Mouse (Mus musculus) MN1 (cell line): ENCODE data around the gene Uvrag.

Experiments
- DNase-seq: peaks from one replicate; pipeline ENCODE4 v3.0.0-alpha.2; 2016; ENCODE audit warnings: low spot score

The Uvrag gene

DNA sequence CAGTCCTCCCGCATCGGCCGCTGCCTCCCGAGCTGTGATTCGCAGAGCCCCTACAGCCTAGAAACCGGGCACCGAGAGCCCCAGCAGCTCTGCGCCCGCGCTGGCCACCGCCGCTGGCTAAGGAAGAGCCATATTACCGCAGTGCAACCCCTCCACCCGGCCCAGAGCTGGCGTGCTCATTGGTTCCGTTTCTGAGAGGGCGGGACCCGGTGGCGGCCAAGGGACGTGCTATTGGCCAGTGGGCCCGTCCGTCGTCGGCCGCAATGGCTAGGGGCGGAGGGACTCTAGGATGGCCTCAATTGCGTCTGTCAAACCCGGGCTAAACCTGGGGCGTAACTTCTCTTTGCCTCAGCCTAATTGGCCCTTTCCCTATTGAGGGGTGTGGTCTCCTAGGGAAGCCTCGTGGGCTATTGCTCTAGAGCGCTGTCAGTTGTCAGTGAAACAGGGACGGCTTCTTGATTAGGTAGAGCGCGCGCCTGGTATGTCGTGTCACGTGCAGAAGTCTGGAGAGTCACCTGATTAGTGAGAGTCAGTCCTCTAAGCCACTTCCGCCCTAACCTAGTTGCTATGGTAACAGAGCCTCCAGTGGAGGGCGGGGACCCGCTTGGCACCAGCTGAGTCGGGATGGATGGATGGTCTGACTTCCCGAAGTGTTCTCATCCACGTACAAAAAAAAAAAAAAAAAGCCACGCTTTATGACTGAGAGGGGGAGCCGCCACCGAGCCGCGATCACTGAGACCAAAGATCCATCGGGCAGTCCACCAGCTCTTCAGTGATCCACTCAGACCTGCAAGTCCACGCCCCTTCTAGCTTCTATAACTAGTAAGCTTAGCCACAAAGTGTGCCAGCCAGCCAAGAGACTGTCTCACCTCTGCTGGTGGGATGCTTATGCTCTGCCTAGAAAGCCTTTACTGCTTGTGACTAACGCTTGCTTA lies at the start of gene Uvrag:
TSS of gene Uvrag (minus strand) at position 158 of the 935 bp plus-strand sequence.
- DNase-seq: peak; percentile 99

DNA sequence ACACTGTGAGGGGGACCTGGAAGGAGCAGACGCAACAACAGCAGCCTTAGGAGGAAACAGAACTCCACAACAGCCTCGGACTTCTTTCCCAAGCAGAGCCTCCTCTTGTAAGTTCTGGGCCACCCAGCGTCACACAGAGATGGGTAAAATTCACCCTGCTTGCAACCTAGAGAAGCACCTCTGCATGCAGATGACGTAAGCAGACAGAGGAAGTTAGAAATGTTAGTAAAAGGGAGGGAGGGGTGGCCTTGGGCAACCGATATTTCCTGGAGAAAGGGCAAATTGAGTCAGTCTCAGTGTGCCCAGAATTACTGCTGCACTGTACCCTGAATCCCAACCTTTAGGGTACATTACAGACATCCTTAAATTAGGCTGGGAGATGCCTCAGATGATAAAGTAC lies 48.9 kb upstream of the Uvrag start:
- DNase-seq: no peak

DNA sequence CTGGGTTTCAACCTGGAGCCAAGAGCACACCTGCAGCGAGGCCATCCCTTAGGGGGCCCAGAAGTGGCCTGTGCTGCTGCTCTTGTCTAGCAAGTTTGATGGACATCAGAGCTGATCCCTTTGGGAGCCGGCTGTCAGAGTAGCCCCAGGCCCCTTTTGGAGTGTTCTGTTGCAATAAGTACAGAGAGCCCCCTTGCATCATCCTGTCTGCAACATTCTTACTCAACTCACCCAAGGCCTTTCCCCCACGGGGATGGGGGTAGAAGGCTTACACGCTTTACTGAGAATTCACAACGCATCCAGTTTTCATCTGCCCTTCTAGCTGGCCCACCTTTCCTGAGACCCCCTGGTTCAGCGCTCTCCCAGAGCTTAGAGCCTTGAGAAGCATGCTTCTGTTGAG lies 47.7 kb upstream of the Uvrag start:
- no peak for DNase-seq

DNA sequence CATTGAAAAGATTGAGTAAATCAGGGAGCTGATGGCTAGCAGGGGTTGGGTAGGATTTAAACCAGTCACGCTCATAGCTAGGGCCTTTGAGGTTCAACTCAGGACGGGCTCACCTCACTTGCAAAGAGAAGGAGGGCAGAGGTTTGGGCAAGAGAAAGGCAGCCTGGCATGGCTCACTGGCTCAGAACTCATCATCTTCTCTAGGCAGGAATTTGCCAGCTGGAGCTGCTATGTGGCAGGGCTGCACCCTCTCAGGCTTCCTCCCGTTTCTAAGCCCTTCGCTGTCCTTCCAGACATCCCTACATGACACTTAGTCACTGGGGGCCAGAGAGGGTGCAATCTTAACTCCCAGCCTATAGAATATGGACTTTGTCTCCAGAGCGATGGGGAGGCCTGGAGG lies 46.5 kb upstream of the Uvrag start:
- no peak for DNase-seq

DNA sequence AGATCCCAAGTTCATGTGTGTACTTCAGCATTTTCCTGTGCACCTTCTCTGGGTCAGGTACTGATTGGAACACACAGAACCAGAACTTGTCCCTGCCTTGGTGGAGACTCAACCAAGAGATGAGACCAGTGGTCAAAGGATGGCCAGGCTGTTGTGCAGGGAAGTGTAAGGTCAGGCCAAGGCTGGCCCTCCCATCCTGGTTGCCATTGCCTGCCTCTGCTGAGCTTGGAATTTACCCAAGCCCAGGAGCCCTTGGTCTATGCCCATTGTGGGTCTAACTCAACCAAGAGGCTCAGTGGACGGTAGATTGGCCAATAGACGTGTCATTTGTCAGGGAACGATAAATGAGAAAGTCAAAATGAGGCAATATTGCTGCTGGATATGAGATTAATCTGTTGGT lies 44.5 kb upstream of the Uvrag start:
- DNase-seq: no peak

DNA sequence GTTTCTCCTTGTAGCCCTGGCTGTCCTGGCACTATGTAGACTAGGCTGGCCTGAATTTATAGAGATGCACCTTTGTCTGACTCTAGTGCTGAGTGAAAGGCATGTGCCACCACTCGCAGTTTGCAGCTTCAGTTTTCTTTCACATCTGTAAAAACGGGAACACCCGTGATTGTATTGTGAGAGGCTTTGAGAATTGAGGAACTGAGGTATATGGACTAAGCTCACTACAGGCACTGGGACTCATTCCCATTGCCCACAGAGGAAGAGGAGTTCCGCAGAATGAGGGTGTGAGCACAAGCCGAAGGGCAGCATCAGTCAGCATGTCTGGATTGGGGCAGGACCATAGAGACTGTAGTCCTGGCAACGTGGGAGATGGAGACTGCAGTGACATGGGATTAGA lies 42.8 kb upstream of the Uvrag start:
- DNase-seq: no peak

DNA sequence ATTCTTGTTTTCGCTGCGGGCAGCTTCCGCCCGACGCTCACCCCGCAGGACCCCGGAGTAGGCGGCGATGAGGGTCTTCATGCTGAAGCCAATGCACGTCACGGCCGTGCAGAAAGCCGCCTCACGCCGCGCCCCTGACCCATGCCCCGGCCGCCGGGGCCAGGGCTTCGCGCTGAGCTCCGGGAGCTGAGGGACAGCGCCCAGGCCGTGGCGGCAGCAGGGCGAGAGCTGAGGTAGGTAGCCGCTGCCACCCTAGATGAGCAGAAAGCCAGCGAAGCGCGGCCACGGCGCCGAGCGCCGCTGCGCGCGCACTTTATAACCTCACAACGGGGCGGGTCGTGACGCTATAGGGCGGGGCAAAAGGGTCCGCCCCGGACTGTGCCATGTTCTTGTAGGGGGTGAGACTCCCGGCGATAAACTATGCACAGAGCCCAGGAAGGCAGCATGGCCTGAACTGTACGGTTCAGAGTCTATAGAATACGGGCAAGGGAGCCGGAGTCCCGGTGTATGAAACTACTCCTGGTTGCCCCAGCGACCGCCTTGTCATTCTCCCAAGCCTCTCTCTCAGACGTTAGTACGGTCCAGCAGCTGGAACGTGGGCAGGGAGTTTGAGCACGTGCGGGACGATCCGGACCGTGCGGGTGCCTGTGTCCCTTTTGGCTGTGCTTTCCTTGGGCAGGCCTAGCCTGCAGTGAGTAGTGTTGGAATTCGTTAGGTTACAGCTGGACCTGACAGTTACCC lies 41.7 kb upstream of the Uvrag start, which contains the start of gene Dgat2:
TSS of gene Dgat2 (minus strand) at position 288 of the 741 bp plus-strand sequence.
- DNase-seq: peak; percentile 94

DNA sequence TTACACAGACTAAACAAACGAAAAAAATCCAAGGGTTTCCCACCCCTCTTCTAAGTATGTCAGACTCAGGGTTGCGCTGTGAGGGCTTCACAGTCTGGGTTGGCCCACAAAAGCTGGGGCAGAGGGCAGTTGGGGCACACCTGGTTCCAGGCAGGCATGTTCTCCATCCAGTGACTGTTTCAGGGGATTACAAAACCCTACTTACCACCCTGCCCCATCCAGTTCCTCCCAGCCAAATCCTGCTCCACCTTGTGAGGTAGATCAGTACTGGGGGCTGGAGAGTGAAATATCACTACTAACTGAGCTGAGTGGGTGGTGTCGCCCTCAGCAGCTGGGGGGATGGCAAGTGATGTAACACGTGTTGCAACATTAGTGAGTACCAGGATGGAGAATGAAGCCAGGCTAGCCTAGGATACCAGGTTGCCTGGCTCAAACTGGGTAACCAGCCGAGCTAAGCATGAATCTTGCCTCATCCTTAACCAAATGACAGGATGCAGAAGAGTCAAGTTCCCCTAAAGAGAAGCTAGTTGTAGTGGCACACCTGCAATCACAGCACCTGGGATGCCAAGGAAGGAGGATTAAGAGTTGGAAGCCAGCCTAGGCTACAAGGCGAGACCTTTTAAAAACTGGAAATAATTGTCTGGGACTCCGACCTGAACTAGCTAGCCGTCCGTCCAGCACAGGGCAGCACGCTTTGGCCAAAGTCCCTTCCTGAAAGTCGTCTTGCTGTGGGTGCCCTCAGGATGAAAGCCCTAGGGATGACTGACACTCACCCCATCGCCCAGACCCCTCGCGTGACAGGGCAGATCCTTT lies 40.9 kb upstream of the Uvrag start:
- peak; percentile 38 for DNase-seq

DNA sequence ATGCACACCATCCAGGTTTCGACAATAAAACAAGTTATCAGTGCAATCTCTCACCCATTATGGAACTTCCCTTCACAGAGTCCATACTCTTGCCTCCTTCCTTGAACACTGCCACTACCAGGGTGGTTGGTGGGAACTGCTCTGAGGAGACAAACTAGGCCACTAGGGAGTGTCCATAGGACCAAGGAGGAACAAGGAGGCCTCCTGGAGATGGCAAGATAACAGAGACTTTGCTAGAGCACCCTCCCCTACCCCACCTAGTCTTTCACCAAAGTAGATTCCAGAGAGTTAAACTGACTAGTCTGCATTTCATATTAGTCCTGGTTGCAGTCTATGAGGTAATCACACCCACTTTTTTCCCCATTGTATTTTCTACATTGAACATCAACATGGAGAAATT lies 39.2 kb upstream of the Uvrag start:
- DNase-seq: no peak

DNA sequence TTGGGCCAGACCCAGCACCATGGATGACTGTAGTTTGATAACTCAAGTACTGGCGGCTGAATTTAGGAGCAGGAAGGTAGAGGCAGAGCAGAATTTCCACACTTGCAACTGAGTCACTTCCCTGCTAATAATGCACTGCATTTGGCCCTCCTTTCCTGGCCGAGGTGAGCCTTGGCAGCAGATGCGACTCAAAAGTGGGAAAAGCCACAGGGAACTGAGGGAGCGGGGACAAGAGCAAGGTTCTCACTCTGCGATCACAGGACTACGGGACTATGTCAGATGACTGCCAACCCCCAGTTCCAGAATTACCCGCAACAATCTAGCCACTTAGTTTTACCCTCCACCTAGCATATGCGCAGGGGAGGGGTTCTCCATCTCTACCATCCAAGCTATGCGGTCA lies 38.3 kb upstream of the Uvrag start:
- DNase-seq: no peak

DNA sequence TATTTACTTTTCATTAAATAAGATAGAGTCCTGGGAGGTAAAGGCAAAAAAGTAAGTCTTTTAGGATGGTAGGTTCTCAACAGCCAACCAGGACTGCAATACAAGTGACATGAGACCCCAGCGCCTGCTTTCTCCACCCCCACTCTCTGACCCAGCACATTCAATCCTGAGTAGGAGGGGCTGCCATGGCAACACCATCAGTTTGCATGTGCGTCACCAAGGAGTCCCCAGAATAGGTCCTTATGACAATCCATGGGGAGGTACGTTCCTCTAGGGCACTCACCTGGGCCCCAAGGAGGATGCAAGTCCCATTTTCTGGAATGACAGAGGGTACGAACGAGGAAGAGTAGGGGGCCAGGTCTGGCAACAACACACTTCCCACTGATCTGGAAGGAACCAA lies 36.4 kb upstream of the Uvrag start:
- no peak for DNase-seq

DNA sequence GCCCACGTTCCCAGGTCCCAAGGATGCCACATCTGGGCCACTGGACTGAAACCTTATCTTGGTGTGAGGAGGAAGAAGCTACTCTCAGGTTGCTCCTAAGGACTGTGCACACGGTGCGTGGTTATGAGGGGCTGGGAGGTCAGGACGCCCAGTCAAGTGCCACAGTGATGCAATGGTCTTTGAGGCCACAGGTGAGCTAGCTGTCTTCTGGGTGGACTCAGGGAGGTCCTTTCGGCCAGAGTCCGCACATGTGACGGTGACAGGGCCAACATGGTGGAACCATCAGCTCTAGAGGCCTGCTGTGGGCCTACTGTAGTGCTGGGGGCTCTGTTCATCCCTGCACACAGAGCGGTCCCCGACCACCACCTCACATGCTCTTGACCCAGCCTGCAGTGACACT lies 34.7 kb upstream of the Uvrag start:
- no peak for DNase-seq

DNA sequence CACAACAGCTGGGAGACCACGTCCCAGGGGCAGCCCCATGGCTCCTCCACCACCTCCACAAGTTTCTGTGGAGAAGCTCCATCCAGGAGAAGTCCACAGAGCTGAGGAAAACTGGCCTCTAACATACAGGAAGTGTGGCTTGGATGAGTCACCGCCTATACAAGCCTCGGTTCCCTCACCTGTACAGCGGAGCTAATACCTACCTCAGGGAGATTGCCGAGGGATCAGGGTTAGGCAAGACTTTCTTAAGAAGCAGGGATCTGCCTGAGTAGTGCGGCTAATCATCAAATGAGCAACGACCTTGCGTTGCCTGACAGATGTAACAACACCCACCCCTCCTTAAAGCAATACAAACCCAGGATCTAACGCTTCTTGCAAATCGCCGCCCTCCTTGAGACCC lies 34.2 kb upstream of the Uvrag start:
- DNase-seq: no peak

DNA sequence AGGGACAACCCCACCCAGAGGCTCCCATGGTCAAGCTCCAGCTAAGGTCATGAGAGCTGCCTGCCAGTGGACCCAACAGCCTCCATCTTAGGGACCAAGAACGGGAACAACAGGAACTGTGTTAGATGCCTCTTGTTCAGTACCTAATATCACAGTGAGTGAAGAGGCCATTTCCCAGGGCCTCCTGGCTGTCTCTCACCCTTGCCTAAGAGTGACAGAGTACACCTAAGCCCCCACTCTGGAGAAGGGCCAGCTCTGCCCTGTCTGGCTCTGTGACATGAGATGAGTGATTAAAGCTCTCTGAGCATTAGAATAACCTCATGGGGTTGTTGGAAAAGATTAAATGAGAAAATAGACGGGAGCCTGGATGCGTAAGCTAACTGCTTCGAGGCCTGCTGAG lies 33.1 kb upstream of the Uvrag start:
- DNase-seq: no peak

DNA sequence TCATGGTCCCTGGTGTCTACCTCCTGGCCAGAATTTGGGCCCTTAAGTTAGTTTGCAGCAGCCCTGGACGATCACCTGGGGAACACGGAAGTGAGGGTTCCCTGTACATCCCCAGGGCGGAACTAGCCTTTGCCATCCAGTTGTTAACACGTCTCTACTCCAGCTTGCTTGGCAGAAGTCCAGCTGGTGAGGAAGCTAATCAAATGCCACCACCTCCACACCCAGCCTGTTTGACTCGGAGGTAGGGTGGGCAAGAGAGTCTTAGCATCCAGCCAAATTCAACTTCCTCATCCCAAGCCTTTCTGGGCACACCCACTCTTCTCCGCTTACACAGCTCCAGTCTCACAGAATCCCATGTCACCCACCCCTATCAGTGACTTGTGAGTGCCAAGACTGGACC lies 32.0 kb upstream of the Uvrag start:
- peak; percentile 22 for DNase-seq

DNA sequence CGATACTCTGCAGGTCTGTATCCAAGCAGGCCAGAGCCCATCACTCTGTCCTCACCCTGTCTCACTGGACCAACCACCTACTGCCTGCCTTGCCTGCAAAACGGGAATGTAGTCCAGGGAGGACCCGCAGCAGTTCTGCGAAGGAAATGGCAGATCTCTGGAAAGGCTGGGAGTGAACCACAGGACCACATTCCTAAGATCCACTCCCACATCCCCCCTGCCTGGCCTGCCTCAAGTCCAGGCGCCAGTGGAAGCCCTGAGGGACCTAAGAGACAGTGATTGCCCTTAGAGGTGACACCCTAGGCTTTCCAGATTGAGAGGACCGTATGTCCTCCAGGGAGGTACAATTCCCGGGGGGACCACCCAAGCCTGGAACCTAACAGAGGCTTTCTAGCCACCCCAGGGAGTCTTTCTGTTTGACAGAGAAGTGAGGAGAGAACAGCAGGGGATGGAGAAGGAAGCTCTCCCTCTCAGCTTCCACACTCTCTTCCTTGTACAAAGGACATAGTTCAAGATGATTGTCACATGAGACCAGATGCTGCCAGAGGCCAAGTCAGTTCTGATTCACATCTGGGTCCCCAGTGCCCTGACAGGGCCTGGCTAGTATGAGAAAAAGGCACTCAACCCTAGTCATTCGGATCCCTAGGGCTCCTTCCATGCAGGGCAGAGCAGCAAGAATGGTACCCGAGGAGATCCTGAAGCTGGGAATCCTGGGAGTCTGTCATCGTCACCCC lies 31.0 kb upstream of the Uvrag start:
- no peak for DNase-seq

DNA sequence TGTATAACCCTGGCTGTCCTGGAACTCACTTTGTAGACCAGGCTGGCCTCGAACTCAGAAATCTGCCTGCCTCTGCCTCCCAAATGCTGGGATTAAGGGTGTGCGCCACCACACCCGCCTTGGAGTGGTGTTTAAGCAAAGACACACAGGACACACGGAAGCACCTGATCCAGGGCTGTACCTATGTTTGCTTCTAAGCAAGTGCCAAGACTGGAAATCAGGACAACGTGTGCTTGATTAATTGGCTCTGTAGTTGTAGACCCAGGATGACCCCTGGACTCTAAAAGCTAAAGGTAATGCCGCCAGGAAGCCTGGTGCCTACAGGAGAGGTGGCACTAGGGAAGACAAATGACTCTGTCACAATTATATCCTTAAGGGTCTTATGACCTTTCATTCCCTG lies 29.6 kb upstream of the Uvrag start:
- no peak for DNase-seq

DNA sequence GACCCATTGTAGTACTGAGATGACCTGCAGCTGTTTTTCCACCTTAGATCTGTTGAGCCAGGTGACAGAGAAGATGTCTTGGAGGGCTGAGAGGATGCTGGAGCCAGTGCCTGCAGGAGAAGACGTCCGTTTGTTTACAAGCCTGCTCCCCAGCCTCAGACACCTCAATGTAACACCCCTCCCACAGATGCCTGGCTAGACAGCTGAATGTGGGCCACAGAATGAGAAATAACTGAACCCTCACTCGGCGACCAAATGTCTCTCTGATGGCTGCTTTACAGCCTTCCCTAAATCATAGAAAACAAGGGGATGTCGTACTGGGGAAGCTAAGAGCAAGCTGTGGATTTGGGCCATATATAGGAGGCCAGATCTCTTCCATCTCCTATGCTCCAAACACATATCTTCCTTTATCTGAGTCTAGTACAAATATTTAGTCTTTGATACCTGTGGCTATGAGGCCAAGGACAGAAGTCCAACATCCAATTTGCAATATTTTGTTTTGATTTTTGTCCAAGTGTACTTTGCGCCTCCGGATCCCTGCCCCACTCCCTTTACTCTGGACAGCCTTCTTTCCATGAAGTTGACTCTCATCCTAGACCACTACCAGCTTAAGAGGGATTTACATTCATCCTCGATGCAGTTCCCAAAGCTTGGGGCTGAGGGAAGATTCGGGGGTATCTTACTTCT lies 28.9 kb upstream of the Uvrag start:
- no peak for DNase-seq

DNA sequence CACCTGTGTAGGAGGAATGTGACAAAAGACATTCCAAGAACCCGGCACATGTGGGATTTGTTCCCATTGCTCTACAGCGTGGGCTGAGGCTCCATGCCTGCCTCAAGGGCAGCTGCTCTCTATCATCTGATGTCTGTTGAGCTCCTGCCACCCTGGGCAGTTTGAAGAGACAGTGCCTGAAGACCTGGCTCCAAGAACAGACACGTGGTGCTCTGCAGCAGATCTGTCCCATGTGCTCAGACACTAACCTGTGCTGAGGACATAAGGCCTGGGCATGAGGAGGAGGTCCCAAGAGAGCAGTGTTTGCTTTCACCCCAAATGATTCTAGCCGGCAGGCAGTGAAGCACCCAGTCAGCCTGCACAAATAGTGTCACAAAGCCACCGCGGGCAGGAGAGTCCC lies 27.8 kb upstream of the Uvrag start:
- DNase-seq: no peak

DNA sequence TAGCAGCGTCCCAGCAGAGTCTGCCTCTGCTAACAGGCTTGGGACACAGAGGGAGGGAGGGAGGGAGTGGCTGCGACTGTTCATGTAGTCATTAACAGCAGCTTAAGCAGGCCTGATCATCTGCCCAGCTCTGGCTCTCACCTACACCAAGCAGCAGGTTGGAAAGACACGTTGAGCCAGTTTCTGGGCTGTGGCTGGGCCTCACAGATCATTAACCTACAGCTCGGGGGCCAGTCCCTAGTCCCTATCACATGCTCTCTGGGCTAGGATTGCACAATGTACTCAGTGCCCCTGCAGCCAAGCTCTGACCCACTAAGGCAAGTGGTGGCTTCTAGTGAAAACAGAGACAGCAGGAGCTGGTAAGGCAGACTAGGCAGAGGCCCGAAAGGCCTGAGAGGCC lies 27.0 kb upstream of the Uvrag start:
- no peak for DNase-seq

DNA sequence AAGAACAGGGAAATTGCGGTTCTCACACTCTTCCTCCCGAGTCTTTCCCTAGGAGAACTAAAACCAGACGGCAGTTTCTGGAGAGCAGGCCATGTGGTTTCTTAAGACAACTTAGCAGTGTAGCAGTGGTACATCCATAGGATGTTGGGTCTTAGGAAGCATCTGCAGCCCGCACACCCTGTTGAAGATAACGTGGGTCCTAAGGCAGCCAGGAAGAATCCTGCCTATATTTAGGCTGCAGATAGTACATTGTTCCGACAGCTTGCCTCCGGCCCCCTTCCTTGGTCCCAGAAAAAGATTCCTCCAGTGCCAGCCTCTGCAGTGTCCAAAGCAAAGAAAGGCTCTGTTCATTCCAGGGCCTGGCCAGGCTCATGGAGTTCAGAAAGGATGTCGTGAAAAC lies 25.2 kb upstream of the Uvrag start:
- no peak for DNase-seq
